Mouse (Mus musculus) frontal cortex, postnatal 14 days (tissue): ENCODE measurements around the gene Stra6l.

ENCODE experiments used
- DNase-seq, 2 experiments: peaks; one replicate each; pipeline ENCODE4 v3.0.0; 2022; ENCODE audit warnings: low spot score in 2 of 2

Stra6l gene

DNA sequence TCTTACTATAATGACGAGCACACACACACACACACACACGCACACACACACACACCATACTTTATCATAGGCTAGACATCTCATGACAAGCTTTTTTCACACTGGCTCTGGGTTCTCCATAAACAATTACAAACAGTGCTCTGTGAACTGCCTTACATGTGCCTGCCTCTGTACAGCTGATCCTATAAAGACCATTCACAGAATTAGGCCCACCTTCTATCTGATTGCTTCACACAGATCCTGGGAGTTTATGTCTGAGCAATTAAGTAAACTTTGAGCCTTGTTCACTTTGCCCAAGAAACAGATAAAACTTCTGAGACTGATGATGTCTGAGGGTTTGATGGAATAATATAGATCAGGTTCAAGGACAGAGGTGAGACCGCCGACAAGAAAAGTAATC lies 63.4 kb downstream of the Stra6l start:
- DNase-seq, result no peak

DNA sequence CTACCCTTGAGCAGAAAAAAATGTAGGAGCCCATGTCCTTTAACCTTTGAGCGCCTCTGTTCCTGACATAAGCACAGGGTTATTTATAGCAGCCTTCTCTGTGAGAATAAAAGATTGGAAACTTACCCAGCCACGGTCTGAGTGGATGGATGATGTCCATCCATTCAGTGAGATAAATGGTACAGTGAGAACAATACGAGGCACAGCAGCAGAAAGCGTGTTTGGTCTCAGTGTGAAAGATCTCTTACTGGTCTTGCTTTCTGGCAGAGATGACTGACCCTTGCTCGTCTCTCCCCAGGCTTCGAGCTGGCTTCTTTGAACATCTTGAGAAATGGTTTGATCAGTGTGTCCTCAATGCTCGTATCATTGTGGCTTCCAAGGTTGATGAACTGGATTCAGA lies 68.6 kb downstream of the Stra6l start:
- no peak for DNase-seq

- no peak for DNase-seq
Measured at GRCm38 (mm10) chr4:45921663-45922435, 73.4 kb downstream of the Stra6l start.

DNA sequence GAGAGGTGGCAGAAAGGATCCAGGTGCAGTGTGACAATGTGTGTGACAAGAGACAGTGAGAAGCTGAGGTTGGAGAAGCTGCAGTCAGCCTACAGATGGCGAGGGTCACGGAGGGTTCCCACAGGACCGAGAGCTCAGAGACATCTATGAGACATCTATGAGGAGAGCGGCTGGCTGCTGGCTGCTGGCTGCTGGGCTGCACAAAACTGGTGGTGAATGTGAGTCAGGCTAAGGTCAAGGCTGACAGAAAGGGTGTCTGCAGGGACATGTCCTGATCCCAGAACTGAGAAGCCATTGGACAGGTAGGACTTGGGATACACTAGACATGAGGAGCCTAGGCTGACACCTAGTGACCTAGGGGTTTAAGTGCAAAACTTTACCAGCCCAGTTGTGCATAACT lies 75.5 kb downstream of the Stra6l start:
- no peak for DNase-seq

DNA sequence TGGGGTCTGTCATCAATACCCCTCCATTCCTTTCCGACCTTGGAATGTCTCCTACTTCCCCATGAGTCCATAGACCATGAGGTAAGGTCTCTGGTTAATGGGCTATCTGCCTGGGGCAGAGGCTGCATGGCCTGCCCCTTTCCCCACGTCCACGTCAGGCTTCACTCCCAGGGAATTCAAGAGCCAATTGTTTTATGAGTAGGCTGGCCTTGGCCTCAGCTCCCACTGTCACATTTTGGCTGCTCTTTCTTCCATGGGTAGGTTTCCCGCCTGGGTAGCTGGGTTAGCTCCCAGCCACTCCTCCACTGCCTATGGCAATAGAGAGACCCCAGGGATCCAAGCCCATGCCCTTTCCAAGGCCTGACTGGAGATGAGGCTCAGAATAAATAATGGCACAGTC lies 80.1 kb downstream of the Stra6l start:
- DNase-seq, result no peak
